Mouse (Mus musculus) spleen, adult 2 months (tissue): ENCODE measurements at regions not wholly inside any gene's neighbourhood (a gene's known extent, or its start where the extent isn't known, plus 50 kb on each side); places are given as distances from the start of the nearest gene placed in this dataset.

Source experiments
- CTCF ChIP-seq: fragments of 200-500 bp; IDR thresholded peaks from 2 replicates; pipeline ENCODE4 v1.5.1; 2011; ENCODE audit warnings: mild to moderate bottlenecking, inconsistent platforms; ENCODE audit not compliant: insufficient read depth, insufficient read length, insufficient replicate concordance; ENCODE audit errors: extremely low read depth
- POLR2A ChIP-seq: fragments of 200-500 bp; IDR thresholded peaks from 2 replicates; pipeline ENCODE4 v1.6.1; 2011; ENCODE audit warnings: low read depth, low read length, inconsistent platforms

GRCm38 (mm10) chr3:38232111-38233076 lies 252.2 kb downstream of the Ankrd50 start:
- TF ChIP-seq CTCF (no peak), POLR2A (no peak)
